Mouse (Mus musculus) mature B cell (primary cell): ENCODE data around the gene Rpl19.

Experiments
- in situ Hi-C: fragments of 300-500 bp; cut with MboI; formaldehyde crosslinking; loops from 2 replicates; pipeline ENCODE4 v1.14.3; 2019

Rpl19 gene

DNA sequence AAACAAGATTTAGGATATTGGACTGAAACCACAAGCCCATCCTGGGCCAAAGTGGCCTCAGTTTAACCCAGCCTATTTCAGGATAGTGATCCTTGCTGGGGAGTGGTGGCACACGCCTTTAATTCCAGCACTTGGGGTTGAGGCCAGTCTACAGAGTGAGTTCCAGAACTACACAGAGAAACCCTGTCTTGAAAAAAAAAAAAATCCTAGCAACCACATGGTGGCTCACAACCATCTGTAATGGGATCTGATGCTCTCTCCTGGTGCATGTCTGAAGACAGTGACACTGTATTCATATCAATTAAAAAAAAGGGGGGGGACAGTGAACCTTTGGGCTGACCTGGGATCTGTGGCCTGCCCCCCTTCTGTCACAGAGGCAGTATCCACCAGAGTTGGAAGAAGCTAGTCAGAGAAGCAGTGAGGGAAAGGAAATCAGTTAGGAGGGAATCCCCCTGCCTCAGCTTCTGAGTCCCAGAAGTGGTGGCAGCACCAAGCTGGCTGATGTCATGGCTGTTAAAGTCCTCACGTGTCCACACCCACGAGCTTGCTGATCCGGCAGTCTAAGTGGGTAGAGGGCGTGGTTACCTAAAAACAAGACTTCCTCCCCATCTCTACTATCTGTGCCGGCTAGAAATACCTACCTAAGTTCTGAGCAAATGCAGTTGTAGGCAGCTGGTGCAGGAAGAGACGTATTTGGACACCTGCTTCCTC is 27.5 kb upstream of the Rpl19 start:
- in situ Hi-C loops, result no loop called here

DNA sequence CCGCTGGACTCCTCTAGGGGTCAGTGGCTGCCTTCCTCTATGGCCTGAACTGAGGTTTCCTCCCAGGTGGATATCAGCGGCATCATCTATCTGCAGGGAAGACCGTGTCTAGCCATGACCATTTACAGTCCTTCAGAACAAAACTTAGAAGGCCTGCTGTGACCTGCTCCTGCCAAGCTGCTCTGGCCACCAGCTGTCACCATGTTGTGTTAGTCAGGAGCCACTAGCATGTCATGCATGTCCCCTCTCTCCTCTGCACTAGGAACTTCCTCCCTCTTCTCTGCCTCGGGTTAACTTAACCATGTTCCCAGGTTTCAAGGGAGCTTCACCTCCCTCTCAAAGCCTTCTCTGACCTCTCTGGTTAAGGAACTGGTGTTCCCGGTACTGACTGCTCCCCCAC is 26.8 kb upstream of the Rpl19 start:
- in situ Hi-C loops, result no loop called here

DNA sequence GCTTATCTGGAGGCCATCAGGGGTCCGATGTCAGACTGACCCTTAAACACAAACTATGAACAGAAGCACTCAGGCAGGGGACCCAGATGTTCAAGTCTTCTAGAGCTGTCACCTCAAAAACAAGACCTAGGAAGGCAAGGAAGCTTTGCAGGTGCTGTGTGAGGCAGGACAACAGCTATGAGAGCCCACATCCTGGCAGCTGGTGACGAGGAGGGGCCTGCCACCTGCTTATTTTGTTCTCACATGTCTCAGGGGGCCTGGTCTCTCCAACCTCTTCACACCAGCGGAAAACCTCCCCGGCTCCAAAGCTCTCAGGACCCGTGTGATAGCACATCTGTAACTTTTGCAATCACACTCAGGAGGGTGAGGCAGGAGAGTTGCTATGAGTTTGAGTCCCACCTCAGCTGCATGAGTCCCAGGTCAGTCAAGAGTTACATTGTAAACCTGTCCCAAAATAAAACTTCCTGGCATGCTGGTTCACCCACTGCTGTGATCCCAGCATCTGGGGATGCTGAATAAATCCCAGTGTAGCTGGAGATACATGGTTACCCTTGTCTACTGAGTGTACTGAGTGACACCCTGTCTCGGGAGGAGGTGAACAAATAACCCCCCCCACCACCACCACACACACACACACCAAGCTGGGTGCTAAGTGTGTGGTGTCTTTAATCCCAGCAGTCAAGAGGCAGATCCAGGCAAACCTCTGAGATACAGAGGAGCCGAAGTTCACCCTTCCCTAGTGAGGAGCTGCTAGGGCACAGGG is 26.0 kb upstream of the Rpl19 start:
- in situ Hi-C loops, result no loop called here

DNA sequence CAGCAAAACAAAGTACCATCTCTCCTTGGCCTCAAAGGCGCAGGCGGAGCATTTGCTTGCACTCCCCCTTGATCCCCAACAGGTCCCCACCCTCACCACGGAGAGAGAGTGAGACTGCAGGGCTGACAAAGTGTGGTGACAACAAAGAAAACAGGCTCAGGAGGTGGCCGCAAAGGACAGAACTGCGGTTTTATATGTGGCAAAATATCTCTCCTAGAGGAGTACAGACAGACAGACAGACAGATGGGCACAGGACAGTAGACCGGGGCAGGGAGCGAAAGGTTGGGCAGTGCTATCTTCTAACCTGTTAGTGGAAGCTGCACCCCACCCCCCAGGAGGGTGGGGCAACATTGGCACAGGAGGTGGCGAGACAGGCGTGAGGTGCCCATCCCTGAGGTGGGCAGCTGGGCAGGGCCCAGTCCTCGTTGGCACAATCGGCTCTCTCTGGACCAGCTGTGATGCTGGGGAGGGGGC is 25.1 kb upstream of the Rpl19 start:
- in situ Hi-C loops, result no loop called here

DNA sequence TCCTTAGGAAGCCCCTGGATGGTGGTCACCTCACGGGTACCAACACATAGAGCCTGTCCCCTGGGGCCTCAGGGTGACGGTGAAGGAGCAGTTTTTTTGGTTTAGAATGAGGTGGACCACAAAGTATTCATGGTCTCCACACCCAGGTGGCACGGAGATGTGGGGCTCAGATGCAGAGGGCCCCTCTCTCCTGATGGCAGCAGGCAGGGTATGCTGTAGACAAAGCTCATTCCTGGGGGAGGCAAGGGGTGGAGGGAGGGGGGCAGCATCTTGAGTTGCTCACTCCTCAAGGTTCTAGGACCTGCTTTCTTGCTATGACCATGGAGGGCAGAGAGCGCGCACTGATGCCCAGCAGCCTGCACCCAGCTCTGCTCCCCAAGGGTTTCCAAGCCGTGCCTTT is 24.5 kb upstream of the Rpl19 start:
- in situ Hi-C loops, result no loop called here

DNA sequence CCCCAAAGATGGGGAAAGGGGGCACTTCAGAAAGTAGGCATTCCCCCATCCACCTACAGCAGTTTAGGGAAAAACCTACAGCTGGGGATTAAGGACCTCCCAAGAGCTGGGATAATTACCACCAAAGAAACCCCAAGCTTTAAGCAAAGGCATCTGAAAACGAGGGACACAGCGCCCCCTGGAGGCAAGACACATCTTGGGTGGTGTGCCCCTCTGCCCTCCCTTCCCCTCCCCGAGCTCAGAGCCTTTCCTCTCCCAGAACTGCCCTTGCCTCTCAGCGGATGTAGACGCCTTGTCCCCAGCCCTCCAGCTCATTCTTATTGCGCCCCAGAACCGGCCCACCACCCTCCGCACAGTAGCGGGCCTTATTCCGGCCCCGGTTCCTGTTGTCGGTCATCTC is 23.9 kb upstream of the Rpl19 start:
- in situ Hi-C loops, result no loop called here

DNA sequence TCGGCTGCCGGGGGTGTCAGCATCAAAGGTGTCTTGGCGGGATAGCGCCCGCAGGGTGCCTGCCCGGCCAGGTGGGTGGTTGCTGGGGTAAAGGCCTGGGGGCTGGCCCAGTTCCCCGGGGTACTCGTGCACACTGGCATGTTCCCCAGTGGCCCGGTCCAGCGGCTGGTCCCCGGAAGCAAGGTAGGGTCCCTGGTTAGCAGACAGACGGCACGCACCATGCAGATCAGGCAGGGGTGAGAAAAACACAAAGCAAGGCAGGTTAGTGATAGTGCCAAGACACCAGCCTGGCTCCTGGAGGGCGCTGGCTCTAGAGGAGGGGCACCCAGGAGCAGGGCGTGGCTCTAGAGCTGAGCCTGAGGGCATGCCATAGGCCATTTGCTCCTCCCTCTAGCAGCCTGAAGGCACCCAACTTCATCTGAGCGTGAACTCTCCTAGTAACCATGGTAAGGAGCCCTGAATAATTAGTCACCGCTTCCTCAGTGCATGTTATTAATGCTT is 23.3 kb upstream of the Rpl19 start:
- in situ Hi-C loops, result no loop called here

DNA sequence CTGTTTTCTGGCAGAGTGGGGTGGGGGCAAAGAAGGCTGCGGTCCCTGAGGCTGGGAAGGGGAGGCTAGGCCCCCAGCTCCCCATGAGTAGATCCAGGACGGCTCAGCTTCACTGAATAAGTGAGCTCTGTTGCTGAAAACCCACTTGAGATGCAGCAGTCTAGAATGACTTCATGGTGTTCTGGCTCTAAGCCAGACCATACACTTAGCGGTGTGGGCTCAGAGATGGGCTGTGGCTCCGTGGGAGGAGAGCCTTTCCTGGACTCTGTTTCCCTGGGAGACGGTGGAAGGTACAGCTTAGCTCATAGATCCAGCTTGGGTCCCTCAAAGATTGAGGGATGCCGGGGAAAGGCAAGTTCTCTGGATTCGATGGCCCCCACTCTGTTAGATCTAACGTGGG is 22.3 kb upstream of the Rpl19 start:
- in situ Hi-C loops, result no loop called here

DNA sequence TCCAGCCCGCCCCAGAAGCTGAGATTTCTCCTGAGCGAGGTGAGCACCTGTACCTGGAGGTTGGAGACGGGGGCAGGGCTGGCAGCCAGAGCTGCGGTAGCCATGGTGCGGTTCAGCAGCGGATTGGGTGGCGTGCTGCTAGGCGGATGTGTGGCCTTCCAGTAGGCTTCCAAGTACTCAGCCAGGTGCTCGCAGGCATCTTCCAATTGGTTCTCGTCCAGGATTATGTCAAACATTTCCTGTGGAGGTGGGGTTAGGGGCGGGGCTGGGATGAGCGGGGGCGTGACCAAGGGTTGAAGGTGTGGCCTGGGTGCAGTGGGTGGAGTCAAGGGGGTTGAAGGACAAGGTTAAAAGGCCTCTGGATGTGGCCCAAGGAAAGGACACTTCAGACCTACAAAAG is 21.4 kb upstream of the Rpl19 start:
- in situ Hi-C loops, result loop anchor here (5.0 kb wide), 1 partner anchor 68 kb away; no protein-coding TSS in a partner anchor

DNA sequence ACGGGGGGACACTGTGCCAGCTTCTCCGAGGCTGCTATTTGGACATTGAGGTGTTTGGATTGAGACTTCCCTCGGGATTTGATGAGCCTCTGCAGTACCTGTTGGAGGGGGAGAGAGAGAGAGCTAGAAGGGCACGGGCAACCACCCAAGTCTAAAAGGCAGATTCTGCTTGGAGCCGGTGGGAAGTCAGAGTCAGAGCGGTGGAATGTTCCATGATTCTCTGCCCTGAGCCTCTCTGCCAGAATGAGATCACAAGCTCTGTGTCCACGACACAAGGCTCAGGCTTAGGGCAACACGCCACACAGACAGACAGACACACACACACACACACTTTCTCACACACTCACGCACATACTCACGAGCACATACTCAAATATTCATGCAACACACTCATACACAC is 20.8 kb upstream of the Rpl19 start:
- in situ Hi-C loops, result loop anchor here (5.0 kb wide), 1 partner anchor 68 kb away; no protein-coding TSS in a partner anchor

DNA sequence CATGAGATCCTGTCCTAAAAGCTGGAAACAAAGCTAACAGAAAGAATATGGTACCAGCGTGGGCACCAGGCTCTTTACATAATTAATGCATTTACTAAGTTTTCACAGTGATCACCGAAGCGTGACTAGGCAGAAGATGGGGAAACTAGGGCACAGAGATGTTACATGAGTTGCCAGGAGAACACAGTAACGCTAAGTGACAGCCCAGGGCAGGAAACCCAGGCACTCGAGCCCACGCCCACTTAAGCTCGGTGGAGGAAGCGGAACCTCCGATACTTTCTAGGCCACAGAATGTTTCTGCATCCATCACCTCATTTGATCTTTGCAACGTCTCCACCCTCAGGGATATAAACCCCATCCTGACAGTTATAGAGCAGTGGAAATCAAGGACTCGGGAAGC is 18.4 kb upstream of the Rpl19 start:
- in situ Hi-C loops, result loop anchor here (5.0 kb wide), 1 partner anchor 71 kb away; no protein-coding TSS in a partner anchor

DNA sequence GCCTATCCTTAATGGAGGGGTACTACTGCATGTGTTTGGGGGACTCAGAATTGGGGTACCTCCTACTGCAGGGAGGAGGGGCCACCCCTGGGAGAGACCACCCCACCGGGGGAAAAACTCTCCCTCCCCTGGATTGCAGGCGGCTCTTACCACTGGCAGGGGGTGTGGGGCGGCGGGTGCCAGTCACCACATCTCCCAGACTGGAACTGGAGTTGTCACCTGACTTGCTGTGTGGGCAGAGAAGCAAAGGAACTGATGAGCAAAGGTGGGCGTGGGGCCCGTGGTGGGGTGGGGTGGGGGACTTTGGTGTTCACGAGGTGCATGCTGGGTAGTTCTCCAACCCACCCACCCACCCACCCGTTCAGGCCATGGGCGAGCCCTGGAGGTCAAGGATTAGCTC is 14.8 kb upstream of the Rpl19 start:
- in situ Hi-C loops, result no loop called here

DNA sequence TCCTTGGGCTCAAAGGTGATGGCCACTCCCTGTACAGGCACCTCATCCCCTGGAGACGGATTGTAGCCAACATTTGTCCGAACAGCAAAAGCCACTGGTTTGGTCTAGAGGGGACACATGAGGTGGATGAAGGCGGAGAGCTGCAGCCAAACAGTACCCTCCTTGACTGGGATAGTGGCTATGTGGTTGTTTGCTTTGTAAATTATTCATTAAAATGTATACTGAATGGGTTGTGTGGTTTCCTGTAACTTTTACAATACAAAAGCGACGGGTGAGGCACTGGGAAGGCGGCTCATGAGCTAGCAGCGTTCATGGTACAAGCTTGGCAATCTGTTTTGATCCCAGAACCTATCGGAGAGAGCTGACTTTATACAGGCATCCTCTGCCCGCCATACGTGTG is 13.7 kb upstream of the Rpl19 start:
- in situ Hi-C loops, result no loop called here

DNA sequence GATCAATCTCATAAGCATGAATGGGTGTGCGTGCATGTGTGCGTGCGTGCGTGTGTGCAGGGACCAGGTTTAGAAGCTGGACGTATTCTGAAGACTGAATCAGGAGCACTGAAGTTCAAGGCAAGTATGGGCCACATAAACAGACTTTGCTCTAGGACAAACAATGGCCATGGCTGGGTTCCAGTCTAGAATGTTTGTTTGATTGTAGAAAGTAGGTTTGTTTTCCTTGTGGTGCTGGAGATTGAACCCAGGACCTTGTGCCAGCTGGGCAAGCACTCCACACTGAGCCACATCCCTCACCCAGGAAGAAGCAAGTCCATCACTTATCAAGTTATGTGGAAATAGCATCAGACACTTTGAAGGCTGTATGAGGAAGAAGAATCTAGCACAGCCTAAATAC is 10.3 kb upstream of the Rpl19 start:
- in situ Hi-C loops, result no loop called here

DNA sequence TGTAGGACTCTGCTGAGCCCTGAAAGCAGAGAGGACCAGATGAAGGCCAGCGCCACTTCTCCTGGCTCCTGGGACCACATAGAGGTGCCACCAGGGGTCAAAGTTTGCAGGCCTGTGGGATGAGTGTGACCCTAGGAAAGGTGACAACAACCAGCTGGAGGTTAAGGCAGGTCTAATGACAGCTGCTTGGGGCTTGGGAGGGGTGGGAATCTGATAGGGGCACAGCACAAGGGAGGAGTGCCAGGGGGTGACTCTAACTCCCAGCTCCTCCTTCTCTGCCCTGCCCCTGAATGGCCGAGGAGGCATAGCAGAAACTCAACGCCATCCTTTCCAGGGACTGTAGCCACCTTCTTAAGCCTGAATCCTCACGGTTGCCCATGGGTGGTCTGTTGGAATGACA is 9.7 kb upstream of the Rpl19 start:
- in situ Hi-C loops, result no loop called here

DNA sequence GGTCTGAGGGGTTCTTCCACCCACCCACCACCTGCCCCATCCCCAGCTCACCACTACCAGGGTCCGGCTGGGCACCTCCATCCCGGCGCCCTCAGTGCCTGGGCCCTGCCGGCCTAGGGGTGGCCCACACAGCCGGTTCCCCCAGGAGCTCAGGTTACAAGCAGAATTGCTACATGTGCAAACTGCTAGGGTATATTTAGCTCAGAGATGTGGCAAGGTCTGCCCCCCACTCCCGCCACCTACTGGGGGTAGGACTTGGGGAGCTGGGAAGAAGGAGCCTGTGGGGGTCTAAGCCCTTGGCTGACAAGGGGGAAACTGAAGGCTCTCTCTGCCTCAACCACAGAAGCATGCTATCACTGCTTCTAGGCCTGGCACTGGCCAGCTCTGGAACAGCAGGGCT is 8.3 kb upstream of the Rpl19 start:
- in situ Hi-C loops, result no loop called here

DNA sequence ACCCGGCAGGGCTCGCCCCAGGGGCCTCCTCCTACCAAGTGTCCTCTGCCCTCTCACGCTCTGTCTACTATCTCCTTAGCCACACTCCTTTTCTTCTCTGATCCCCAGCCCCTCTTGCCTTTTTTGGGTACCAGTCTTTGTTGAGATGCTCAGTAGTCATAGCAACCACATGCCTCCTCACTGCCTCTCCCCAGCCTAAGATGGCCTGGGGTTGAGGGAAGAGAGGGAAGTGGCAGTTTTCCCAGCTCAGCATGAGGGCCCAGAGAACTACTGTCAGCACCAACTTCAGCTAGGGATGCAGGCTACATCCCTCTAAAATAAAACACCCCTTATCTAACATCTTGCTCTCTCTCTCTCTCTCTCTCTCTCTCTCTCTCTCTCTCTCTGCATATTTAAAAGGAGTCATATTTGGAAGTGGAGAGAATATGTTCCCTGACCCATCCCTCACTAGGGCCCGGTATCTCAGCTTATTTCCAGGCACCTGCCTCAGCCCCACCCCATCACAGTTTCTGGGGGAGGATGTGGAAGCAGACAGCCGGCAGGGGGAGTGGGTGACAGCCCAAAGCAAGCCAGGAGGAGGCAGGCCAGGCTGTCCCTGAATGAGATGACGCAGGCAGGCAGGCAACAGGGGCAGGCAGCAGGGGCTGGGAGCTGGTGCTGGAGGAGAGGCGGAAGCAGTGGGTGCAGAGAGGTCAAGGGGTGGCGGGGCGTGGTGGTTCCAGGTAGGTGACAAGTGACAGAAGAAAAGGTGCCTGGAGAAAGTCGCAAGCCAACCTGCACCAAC is 7.5 kb upstream of the Rpl19 start:
- in situ Hi-C loops, result no loop called here

DNA sequence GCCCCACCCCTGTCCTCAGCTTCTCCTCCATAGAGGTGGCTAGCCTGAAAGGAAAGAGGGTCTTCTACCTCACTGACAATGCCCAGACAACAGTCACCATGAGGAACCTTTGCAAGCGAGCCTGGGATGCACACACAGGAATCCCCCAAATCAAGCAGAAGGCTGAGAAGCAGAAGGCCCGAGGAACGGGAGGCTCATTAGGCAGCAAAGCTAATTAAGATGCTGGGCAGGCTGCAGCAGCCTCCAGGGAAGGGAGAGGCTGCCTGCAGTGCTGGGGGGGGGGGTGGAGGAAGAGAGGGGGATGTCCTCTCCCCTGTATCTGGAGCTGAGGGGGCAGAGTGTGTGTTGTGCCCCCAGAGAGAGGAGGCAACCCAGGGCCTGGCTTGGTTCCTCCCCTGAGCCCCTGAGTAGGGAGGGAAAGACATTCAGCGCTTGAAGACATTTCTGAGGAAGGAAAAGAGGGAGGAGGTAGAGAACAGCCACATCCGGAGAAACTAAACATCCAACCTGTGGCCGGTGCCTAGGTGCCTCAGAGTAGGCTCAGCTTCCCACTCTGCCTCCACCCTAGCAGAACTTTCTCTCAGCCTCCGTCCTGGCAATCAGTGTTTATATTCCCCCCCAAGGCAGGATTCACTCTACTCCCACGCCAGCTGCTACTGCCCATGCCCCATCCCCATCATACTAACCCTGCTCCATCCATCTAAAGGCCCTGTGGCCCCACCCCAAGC is 6.5 kb upstream of the Rpl19 start:
- in situ Hi-C loops, result no loop called here

DNA sequence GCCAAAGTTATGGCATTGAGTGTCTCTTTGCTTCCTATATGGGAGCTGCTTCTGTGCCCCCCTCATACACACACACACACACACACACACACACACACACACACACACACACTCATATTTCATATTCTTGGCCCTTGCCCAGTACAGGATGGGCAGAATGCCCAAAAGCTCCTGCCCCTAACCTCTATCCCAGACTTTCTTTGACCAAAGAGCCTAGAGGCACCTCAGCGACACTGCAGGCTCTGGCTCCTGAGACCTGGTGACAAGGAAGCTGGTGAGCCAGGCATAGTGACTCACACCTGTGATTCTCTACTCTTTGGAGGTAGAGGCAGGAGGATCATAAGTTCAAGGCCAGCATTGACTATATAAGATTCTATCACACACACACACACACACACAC is 5.8 kb upstream of the Rpl19 start:
- in situ Hi-C loops, result no loop called here

DNA sequence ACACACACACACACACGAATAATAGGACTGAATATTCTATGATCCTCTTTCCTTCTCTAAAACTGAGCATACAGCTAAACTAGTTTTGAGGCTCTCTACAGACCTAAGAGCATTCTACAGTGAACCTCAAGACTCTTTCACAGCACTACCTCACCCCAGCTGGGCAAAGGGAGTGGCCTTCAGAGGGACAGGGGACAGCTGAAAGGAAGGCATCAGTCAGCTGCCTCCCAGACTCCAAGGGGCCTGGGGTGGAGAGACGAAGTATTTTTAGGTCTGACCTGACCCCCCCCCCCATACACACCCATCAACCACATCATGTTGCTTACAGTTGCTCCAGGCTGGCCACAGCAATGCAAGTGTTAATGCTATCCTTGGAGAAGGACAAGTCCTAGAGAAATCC is 5.4 kb upstream of the Rpl19 start:
- in situ Hi-C loops, result no loop called here

DNA sequence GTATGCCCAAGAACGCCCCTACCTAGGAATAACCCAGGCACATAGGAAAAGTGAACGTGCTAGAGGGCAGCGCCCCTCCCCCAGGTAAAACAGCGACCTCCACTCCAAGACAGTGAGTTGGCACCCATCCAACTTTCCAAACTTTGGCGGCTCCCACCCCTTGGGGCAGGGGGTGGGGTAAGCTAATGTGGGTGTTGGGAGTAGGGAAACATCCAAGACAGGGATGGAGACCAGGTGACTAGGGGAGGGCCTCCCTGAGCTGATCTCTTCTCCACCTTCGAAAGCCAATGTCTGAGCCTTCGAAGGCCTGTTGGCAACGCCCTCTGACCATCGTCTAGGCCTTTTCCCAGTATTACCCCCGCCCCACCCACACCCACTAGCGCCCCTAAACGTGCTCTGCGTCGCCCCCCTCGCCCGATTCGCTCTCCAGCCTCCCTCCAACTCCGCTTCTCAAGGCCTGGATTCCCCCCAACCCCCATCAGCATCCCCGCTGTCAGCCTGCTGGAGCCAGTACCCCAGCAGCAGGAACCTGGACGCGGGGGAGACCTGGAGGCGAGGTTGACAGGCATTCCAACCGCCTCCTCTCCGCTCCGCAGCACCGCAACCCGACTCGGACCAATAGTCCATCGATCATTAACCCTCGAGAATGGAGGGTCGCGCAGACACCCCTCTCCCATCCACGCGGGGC is 4.8 kb upstream of the Rpl19 start:
- in situ Hi-C loops, result no loop called here
